Mouse (Mus musculus): ENCODE measurements around the gene Zp2.

Zp2 gene

GRCm38 (mm10) chr7:120142743-120143142, 2.3 kb downstream of the Zp2 start:
- DNase-seq (ENCODE audit: low spot score): no peak

- peak; percentile 66 for DNase-seq (ENCODE audit: low spot score)
Measured at GRCm38 (mm10) chr7:120128951-120129350, 16.1 kb downstream of the Zp2 start.

GRCm38 (mm10) chr7:120127686-120128059, 17.4 kb downstream of the Zp2 start:
- DNase-seq (ENCODE audit: low spot score): no peak

GRCm38 (mm10) chr7:120126976-120127685, 18.0 kb downstream of the Zp2 start:
- no peak for DNase-seq (ENCODE audit: low spot score)

- DNase-seq (ENCODE audit: low spot score): peak; percentile 83
Measured at GRCm38 (mm10) chr7:120124844-120125243, 20.2 kb downstream of the Zp2 start.

GRCm38 (mm10) chr7:120123776-120124175, 21.3 kb downstream of the Zp2 start:
- peak; percentile 76 for DNase-seq (ENCODE audit: low spot score)

GRCm38 (mm10) chr7:120117529-120117928, 27.6 kb downstream of the Zp2 start:
- DNase-seq (ENCODE audit: low spot score): no peak

- no peak for DNase-seq (ENCODE audit: low spot score)
Measured at GRCm38 (mm10) chr7:120116976-120117375, 28.1 kb downstream of the Zp2 start.

- no peak for DNase-seq (ENCODE audit: low spot score)
Measured at GRCm38 (mm10) chr7:120109676-120110075, 35.4 kb downstream of the Zp2 start.

- no peak for DNase-seq (ENCODE audit: low spot score)
Measured at GRCm38 (mm10) chr7:120106356-120106755, 38.7 kb downstream of the Zp2 start.

GRCm38 (mm10) chr7:120104975-120105374, 40.1 kb downstream of the Zp2 start:
- no peak for DNase-seq (ENCODE audit: low spot score)

- DNase-seq (ENCODE audit: low spot score): peak; percentile 60
Measured at GRCm38 (mm10) chr7:120103019-120103567, 42.0 kb downstream of the Zp2 start.

- DNase-seq (ENCODE audit: low spot score): peak; percentile 90
Measured at GRCm38 (mm10) chr7:120102164-120102972, 42.7 kb downstream of the Zp2 start, which contains the start of gene Tmem159. Tmem159 (plus strand) TSS chr7:120102353.

GRCm38 (mm10) chr7:120098403-120098802, 46.7 kb downstream of the Zp2 start:
- peak; percentile 84 for DNase-seq (ENCODE audit: low spot score)

- DNase-seq (ENCODE audit: low spot score): peak; percentile 65
Measured at GRCm38 (mm10) chr7:120097845-120098244, 47.2 kb downstream of the Zp2 start.

GRCm38 (mm10) chr7:120095180-120095579, 49.9 kb downstream of the Zp2 start, which contains the start of gene Dnah3:
Dnah3 (minus strand) TSS chr7:120095280.
- no peak for DNase-seq (ENCODE audit: low spot score)

- no peak for DNase-seq (ENCODE audit: low spot score)
Measured at GRCm38 (mm10) chr7:120094216-120094615, 50.9 kb downstream of the Zp2 start.

- DNase-seq (ENCODE audit: low spot score): no peak
Measured at GRCm38 (mm10) chr7:120093033-120093432, 52.1 kb downstream of the Zp2 start.

- no peak for DNase-seq (ENCODE audit: low spot score)
Measured at GRCm38 (mm10) chr7:120080177-120080576, 64.9 kb downstream of the Zp2 start.

Measured in lung, postnatal 25 days (tissue).